Mouse (Mus musculus): ENCODE results near the gene 4930453N24Rik. TPM values are rescaled to one million over a fixed set of nuclear protein-coding genes. Genes with fewer than 3 reads are reported as not detected.

Gene 4930453N24Rik
- total RNA-seq (2021), result 10 to 100 TPM; 34.0 to 38.6 TPM
- long read RNA-seq, experiment 1, full-length matches to known transcripts, result 32 of 39 reads
- long read RNA-seq, experiment 1, partial matches to known transcripts, result 4 of 39 reads
- long read RNA-seq, experiment 1, other reads (novel, unspliced or antisense), result 3 of 39 reads
- long read RNA-seq, experiment 2, full-length matches to known transcripts, result 26 of 30 reads
- long read RNA-seq, experiment 2, partial matches to known transcripts, result 0 of 30 reads
- long read RNA-seq, experiment 2, other reads (novel, unspliced or antisense), result 4 of 30 reads

DNA sequence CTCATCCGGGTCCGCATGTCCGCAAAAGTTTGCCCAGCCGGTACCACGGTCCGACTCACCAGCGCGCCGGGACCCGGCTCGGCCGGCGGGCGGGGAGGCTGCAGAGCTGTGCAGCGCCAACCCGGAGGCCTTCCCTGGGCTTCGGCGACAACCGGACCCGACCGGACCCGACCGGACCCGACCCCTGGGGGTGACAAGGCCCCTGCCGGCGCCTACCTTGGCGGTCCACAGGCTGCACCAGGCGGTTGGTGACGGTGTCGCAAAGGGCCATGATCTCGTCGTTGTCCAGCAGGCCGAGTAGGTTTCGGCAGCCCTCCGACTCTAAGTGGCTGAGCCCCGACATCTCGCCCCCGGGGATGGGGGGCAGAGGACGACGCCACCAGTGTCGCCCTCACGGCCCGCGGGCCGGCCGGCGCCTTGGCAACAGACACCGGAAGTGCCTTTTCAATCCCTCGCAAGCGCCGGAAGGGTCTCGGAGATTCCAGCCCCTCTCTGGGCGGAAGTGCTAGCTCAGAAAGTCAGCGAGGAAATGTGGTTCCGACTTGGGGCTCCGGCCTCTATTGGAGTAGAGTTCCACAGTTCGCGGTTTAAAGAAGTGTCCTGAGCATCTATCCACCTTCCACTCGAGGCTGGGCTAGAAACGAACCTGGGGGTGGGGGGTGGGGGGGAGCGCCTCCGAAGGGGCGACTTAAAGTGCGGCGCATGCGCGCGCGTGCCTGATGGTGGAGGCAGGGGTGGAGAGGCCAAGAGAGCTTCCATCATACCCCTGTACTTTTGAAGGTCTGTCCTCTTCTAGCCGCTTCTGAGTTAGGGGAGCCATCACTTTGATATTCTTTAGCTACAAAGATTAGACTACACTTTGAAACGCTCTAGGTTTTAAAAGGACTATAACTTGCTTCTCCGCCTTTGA, at the start of gene 4930453N24Rik:
Gene 4930453N24Rik (minus strand): TSS at position 641 of the 910 bp plus-strand sequence.
- DNase-seq, result peak; percentile 84

DNA sequence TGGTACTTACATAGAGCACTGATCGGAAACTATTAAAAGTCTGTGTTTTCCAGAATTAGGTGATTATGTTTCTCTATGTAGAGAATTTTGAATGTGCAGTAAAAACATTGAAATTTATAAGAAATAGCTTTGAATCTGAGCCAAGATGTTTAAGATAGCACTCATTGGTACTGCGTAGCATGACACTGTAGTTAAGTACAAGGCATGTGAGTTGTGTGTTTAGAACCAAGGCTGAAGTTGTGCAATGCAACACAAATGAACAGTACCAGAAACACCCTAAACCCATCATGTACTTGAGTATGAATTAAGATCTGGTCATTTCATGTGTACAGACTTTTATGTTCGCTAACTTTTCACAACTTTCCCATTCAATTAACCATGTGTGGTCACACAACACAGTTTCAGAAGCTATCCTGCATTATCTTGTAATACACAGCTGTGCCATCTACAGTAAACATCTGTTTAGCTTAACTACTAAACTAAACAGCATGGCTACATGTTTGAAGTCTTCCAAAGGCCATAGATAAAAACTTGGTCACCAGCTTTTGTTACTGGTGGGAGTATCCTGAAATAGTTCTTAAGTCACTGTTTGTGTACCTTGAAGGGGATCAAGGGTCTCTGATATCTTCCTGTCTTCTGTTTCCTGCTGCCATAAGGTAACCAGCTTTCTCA, 46.3 kb upstream of the 4930453N24Rik start:
- DNase-seq, result no peak

DNA sequence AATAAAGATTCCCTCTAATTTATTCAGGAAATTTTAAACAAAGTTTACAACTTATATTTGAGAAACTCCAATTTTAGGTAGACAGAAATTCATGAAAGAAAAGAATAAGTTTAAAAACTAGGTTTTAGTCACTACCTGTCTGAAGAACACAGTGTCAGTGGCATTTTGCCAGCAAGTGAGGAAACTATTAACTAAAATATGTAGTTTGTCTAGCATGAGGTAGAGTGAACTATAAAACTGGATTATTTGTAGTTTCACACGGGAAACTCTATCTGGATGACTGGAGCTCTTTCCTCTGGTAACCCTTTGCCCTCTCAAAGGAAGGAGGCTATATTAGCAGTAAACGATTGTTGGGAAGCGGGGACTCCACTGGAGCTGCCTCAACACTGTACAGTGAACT, 32.1 kb upstream of the 4930453N24Rik start:
- no peak for DNase-seq

DNA sequence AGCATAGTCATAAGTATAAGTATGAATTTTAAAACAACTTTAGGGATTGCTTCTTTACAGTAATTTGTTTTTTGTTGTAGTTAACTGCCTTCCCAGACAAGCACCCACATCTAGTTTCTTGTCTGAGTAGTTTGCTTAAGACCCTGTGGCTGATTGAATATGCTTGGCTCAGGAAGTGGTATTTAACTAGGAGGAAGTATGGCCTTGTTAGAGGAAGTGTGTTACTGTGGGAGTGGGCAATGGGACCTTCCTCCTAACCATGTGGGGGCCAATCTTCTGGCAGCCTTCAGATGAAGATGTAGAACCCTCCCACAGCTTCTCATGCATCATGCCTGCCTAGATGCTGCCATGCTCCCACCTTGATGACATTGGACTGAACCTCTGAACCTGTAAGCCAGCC, 30.7 kb upstream of the 4930453N24Rik start:
- no peak for DNase-seq

DNA sequence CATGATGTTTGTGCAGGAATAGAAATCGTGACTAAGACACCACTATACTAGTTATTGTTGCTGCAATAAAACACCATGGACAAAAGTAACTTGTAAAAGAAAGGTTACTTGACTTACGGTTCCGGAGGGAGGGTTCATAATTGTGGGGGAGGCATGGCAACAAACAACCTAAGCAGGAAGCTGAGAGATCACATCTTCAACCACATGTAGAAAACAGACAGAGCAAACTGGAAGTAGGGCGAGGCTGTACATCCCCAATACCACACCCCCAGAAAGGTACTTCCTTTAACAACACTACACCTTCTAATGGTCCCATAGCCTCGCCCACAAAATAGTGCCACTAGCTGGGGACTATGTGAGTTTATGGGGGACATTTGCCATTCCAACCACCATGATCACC, 29.4 kb upstream of the 4930453N24Rik start:
- DNase-seq, result no peak

DNA sequence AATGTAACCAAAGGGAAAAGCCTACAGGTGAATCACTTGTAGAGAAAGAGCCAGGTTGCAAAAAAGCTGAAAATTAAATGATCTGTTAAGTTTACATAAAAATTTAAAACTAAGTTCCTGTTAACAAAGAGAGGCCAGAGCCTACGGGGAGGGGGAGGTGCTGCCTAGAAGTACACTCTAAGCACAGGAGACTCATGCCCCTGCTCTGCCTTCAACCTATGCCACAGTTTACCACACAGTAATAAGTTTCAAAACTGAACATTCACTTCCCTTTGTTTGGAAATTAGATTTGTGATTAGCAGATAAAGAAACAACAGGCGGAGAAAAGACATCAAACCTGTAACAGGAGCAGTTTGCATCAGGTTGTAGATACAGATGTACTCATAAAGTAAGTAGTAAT, 23.8 kb upstream of the 4930453N24Rik start:
- no peak for DNase-seq

DNA sequence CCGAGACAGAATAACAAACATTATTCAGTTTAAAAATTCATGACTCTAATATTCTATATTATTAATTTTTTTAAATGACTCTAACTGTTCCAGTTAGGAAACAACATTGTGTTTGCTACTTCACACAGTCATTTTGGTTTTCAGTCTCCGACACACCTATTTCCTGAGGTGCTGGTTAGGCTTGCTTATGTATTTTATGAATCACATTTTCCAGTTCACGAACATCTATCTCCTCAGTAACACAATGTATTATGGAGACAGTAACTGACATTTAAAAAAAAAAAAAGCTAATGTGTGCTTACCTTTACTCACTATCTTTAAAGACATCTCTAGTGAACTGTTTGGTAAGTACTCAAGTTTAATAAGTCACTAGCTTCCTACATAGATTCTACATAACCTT, 18.7 kb upstream of the 4930453N24Rik start:
- no peak for DNase-seq

DNA sequence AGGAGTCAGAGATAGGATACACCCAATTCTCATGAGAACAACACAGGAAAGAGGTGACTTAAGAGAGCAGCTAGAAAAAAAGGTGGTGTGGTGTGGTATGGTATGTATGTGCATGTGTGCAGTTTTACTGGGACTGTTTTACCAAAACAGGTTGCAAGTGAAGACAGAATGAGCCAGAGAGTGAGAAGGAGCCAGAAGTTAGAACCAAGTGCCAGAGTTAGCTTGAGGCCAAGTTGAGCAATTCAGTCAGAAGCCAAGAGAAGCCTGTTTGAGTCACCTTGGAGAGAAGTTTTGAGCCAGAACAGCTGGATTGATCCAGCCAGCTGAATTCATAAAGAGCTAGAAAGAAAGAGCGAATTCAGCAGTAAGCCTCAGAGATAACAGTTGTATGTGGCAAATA, 4.6 kb upstream of the 4930453N24Rik start:
- DNase-seq, result no peak

DNA sequence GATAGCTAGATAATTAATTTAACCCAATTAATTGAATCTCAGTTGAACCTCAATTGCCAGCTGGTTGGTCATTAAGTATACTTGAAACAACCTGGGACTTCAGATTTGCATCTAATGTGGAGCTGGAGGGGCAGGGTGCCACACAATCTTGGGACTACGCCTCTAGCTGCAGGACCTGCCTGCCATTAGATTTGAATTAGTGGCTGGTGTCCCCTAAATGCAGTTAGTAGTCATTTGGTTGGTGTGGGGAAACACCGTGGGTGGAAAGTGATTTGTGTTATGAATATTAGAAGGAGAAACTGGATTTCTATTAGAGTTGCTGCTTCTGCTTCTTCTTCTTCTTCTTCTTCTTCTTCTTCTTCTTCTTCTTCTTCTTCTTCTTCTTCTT, 464 bp upstream of the 4930453N24Rik start:
- DNase-seq, result no peak

DNA sequence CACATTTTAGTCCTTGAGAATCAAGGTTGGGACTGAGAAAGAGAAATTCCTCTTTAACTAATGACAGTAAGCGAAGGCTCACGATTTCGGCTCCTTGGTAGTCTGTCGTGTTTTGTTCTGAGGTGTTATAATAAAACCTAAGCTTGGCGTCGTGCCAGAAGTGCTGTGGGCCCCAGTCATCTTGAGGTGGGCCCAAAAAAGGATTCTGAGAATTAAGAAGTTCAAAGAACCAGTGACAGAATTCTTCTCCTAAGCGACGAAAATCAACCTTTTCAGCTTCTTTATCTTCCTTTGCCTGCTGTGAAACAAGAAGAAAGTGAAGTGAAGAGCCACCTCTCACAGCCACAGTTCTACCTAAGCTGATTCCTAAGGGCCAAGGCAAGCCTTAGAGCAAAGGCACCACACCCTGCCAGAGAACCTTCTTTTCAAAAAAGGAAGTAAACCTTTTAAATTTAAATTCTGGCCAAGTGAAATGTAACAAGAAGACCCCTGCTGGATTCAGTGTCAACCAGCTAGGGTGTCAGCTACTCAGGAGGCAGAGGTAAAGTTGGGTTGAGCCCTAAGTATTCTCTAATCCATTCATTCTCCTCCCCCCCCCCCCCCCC, 4.2 kb downstream of the 4930453N24Rik start:
- no peak for DNase-seq

DNA sequence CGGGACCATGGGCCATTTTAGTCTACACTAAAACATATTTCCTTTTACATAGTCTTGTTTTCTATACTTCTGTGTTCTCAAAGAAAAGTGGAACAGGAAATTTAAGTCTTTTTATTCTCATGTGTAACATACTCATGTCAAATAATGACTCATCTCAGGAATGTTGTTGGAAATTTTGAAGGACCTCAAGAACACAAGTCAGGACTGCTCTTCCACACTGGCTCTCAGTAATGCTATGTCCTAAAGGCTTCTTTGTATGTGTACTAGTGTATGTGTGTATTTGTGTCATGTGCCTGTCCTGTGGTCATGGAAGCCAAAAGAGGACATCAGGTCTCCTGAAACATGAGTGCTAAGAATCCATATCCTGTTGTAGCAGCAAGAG, 11.7 kb downstream of the 4930453N24Rik start:
- no peak for DNase-seq

DNA sequence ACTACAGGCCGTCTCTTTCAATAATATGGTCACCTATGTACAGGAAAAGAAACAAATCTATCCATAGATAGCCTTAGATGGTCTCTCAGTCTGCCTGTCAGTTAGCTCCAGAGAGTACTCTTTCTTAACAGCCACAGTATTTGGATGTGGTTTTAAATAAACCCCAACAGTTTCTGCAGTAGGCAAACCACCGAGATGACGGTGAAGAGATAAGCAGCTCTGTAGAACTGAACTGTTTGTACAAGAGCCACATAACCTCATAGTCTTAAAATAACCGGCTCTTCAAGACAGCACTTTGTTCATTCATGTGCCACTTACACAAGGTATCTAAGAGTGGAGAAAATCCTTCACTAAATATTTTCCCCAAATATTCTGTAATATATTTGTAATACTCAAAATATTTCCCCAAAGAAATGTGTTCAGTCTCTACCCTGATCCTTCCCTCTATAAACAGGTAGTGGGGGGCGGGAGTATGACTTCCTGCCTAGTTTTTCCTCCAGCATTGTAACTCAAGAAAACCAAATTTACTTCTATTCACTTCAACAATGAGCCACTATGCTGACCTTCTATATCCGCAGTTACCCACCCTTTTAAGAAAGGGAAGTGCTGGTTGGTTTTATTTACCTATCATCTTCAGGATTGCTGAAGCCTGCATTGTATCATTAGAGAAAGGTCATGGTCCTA, 12.3 kb downstream of the 4930453N24Rik start:
- no peak for DNase-seq

DNA sequence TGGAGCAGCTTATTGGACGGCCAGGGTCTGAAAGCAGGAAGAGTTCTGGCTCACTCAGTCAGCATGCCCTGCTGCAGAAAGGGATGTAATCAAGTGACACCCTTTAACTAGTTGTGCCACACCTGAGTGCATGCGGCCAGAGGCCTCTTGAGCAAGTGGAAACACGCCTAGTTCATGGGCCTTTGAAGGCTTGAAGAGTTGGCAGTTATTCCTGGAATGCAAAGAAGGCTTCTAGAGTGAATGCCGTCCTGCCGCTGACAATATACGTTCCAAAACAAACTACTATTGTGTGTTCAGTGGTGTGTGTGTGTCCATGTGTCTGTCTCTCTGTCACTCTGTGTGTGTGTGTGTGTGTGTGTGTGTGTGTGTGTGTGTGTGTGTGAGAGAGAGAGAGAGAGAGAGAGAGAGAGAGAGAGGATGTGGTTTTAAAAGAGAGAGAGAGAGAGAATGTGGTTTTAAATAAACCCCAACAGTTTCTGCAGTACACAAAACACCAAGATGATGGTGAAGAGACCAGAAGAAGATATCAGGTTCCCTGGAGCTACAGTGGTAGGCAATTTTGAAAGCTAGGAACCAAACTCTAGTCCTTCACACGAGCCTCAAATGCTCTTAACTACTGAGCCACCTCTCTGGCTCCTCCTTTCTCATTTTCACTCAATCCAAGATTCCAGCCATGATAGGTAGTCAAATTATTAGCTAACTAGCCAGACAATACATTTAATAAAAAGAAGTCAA, 13.1 kb downstream of the 4930453N24Rik start:
- no peak for DNase-seq

DNA sequence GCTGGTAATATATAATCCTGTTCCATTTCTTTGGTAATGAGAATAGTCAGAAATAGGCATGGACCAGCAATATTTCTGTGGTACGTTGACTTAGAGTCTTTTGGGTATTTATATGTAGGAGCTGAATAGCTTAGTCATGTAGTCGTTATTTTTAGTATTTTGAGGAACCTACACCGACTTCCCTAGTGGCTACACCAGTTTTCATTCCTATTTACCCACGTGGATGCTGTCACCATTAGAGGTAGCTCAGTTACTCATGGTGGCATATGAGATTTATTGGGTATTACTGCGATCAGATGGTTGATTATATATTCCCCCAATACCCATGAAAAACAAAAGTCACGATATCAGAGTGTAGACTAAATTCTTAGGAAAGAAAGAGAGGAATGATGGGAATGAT, 14.6 kb downstream of the 4930453N24Rik start:
- no peak for DNase-seq

DNA sequence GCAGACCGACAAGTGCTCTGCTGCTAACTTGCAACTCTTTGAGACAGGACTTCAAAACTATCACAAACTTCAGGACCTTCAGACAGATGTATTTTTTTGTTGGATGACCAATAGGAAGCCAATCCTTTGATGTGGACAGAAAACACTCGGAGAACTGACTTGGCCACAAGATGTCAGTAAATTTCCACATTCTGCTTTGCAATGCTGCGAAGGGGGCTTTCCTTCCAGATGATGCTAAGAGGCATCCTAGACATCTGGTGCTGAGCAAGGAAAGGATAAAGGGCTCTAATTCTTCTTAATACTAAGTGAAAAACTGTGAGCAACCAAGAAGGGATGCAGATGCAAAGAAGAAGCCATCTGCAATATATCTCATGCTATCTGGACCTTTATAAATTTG, 16.2 kb downstream of the 4930453N24Rik start:
- no peak for DNase-seq

DNA sequence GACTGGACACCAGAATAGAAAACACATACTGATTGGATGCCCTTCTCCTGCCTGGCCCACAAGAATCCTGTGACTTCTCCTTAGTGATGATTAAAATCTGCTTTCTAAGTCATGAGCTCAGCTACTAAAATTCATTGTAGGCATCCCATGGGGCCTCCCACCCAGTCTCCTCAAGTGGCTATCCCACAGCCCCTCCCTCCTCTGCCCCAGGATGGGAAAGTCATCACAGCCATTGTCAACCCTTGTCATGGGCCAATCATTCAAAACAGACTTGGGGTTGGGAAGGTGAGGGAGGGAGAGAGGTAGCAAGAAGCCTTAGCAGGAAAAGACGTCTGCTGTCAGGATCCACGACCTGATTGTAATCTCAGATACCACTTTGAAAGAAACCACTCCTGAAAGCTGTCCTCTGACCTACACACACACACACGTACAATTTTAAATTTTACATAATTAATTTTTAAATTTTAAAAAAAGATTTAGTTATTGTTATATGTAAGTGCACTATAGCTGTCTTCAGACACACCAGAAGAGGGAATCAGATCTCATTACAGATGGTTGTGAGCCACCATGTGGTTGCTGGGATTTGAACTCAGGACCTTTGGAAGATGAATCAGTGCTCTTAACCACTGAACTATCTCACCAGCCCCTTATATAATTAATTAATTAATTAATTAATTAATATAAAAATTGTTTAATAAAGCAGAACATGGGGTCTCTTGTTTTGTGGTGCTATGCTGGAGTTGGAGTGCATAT, 16.8 kb downstream of the 4930453N24Rik start:
- DNase-seq, result no peak

DNA sequence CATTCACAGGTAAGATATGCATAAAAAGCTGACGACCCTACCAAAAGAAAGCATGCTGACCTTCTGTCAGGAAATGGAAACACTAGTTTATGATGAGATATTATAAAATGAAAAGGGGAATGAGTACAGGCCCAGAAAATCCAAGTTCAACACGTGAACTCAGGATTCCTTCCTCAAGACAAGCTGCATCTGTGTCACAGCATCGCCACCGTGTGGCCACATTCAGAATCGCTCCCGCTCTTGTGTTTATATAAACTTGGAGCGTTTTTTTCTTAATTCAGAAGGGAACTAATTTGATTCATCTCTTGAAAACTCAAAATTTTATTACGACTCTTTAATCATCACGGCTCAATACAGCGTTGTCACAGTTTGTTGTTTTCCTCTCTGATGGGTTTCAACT, 22.7 kb downstream of the 4930453N24Rik start:
- no peak for DNase-seq

DNA sequence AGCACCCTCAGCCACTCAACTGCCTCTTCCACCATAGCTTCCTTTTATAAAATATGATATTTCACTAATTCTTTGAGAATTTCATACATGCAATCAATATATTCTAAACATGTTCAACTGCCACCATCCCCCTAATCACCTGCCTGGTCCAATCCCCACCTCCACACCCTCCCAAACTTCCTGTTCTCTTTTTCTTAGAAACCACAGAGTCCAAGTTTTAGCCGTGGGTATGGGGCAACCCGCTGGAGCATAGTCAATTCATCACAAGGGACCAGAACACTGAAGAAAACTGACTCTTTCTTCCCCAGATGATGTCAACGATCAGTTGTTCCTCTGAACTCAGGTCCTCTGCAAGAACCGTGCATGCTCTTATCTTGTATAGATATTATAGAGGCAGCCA, 25.9 kb downstream of the 4930453N24Rik start:
- no peak for DNase-seq

DNA sequence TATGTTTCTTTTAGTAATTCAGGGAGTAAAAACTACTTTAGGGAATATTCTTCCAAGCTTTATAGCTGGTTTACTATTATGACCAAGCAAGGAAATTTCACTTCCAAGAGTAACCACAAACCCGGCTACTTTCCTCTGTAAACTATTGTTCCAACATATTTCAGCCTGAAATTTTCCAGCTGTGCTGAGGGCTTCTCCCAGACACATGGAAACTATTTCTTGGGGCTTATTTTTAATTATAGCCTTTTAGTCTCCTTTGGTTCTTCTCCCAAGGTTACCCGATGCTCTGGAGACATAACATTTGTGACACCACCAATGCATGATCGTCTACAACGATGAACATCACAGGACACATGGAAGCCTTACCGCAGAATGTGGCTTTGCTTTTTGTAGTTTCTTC, 33.7 kb downstream of the 4930453N24Rik start:
- DNase-seq, result no peak

DNA sequence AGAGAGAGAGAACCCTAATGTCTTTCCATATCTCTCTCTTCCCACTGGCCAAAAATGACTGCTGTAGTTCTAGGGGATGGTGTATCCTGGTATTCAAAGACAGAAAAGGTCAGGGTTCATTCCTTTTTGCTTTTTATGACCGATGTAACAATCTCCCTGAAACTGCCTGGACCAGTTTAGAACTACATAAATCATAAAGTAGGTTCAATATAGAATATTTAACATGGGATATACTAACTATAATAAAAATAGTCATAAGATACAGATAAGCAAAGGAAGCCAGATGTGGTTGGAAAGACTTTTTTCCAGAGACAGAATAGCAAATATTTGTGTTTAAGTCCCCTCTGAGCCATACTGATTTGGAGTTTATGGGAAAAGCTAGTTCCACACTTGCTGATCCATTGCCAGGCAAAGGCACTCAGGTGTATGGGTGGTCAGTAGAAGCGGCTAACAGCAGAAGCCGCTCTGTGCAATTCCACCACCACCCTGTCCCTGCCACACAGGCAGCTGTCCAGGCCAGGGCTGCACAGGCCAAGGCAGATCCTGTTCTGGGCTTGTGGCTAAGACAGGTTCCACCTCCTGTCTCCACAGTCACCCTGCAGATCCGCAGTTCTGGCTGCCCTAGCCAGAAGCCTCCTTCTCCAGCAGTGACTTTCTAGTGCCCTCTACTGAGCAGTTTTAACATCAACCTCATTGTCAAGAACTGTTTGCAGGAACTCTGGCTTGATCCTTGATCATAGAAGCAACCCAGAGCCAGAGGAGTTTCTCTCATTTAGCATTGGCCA, 47.5 kb downstream of the 4930453N24Rik start:
- DNase-seq, result peak; percentile 30
